Mouse (Mus musculus): ENCODE data around the gene Dip2c. TPM values are rescaled to one million over a fixed set of nuclear protein-coding genes. Genes with fewer than 3 reads are reported as not detected.

The Dip2c gene
- total RNA-seq, 2 experiments from 2014 or later = 12.4 to 13.5 TPM

DNA sequence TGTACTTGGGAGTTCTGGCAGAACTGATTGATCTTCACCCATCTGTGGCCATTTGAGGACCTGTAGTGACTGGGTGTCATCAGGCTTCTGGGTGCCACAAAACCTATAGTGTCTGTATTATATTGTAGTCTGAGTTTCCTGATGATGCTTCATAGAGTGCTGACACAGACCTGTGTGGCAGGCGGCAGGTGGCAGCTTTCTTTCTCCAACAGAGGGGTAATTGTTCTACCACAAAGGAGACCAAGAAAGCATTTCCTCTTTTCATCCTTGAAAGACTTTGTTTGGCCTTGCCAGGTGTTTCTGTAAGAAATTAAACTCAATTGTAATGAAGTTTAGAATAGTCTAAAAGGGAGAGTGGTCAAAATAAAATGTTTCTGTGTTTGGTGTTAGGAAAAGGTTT lies 129.1 kb downstream of the Dip2c start:
- DNase-seq = no peak
- intact Hi-C loops (cut with DNase I; ENCODE audit: low total_unique reads) = no loop called here

DNA sequence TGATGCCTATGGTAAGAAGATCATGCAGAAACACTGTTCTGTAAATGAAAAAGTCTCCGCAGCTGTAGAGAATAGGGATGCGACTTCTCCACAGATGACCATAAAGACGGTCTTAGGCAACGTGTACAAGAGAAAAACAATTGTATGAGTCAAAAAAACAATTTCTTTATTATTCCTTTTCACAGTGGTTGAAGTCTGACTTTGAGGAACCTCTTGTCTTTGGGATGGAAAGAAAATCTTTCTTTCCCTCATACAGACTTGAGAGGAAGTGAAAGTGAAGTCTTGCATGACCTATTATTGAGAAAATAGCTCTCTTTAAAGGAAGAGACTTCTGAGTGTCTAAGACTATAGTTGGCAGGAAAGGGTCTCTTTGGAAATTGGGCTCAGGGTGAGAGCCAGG lies 132.7 kb downstream of the Dip2c start:
- intact Hi-C loops (cut with DNase I; ENCODE audit: low total_unique reads) = no loop called here
- DNase-seq = no peak

DNA sequence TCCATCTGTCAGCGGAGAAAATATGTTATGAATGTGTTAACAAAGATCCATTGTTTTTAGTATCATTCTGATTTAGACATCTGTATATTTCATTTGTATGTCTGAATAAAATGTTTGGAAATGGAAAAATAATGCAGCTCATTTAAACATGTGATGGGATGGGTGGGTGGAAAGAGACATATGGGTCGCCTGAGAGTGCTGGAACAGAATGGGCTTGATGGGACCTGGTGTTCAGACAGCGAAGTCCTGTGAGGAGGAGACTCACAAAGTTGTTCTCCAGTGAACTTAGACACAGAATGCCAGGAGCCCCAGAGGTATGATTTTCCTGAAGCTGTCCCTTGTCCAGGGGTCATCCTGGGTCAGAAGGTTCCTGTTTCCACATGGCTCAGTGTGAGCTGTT lies 142.1 kb downstream of the Dip2c start:
- intact Hi-C loops (cut with DNase I; ENCODE audit: low total_unique reads) = no loop called here
- DNase-seq = no peak

DNA sequence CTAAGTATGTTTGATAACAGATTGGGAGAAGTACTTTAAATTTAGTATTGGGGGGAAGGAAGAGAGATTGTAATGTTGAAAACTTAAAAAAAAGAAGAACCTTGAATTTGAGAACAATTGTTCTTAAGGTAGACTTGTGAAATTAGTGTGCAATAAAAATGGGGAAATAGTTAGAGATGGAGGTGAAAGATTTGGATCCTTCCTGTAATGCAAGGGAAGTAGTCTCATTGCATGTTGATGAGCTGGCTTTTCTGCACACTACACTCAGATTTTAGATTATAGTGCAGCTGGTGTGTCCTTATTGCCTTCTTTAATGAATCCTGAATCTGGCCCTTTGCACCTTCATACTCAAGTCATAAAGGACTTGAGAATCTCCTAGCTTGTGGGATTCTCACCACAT lies 142.9 kb downstream of the Dip2c start:
- intact Hi-C loops (cut with DNase I; ENCODE audit: low total_unique reads) = no loop called here
- no peak for DNase-seq

DNA sequence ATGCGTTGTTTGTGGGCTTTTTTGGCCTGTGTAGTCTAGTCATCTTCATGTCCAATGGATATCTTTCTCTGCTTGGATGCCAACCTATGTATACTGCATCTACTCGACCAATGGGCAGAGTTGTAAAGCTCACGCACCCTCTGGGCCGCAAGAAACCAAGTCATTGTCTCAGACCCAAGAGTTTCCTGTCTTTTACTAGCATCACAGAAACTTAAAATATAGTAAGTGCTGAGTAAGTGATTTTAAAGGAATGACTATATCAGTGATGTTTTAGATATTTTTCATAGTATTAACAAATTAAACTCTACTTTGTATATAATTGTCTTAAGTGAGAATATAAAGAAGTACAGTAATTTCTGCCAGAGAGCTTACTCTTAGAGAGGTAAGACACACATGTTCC lies 145.6 kb downstream of the Dip2c start:
- no peak for DNase-seq
- intact Hi-C loops (cut with DNase I; ENCODE audit: low total_unique reads) = no loop called here

DNA sequence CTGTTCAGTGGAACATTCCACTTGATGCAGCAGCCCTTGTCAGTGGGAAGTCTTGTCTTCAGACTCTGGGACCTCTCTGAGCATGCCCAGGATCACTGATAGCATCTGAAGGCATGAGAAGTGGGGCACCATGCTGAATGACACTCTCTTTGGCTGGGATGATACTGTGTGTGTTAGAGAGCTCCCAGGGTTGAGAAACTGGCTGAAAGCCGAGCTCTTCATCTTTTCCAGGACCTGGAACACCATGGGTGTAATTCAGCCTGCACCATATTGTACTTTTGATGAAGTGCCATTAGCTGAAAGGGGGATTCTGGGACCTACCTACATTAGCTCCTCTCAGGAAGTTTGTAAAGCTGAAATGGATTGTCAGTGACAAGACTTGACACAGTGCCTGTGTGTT lies 146.5 kb downstream of the Dip2c start:
- no peak for DNase-seq
- intact Hi-C loops (cut with DNase I; ENCODE audit: low total_unique reads) = no loop called here

DNA sequence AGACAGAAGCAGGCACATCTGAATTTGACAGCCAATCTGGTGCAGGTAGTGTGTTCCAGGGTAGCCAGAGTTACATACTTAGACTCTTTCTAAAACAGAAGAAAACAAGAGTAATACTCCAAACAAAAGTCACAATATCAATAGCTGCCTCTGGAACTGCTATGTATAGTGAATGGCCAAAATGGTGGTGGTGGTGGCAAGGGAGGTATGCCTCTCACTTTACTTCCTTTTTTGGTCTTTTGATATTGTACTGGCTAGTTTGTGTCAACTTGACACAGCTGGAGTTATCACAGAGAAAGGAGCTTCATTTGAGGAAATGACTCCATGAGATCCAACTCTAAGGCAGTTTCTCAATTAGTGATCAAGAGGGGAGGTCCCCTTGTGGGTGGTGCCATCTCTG lies 148.1 kb downstream of the Dip2c start:
- intact Hi-C loops (cut with DNase I; ENCODE audit: low total_unique reads) = no loop called here

DNA sequence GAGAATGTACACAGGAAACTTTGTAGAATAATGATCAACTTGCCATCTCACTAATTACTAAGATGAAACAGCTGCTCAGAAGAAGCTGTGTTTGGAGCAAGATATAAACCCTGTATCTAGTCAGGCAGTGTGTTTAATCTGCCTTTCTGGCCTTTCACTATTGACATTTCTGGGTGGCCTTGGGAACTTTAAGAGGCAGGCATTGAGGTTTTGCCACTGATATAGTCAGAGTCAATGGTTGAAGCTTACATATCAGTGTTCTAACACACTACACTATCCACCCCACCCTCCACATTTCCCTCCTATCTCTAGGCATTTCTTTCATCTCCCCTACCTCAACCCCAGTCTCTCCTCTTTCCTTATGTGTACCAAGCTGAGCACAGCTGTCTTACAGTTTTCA lies 149.9 kb downstream of the Dip2c start:
- DNase-seq = no peak
- intact Hi-C loops (cut with DNase I; ENCODE audit: low total_unique reads) = no loop called here

More for the DNA sequence above, 148.1 kb downstream of the Dip2c start:
- DNase-seq = no peak

DNA sequence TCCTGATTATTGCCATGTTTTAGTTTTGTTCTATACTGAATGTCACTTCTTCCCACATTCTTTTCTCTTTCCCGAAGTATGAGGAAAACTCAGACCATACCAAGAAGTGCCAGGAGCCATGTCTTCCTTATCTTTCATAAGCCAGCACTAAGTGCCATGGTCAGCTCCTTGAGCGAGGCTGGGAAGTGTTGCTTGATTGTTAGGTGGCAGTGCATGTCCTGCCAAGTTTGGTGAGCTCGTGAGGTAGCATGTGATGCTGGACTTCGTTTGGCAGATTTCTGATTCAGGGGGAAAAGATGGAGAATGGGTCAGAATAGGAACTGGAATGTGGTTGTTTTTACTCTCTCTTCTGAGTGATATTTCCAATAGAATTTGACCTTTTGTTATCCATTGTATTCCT lies 150.5 kb downstream of the Dip2c start:
- intact Hi-C loops (cut with DNase I; ENCODE audit: low total_unique reads) = no loop called here
- no peak for DNase-seq

DNA sequence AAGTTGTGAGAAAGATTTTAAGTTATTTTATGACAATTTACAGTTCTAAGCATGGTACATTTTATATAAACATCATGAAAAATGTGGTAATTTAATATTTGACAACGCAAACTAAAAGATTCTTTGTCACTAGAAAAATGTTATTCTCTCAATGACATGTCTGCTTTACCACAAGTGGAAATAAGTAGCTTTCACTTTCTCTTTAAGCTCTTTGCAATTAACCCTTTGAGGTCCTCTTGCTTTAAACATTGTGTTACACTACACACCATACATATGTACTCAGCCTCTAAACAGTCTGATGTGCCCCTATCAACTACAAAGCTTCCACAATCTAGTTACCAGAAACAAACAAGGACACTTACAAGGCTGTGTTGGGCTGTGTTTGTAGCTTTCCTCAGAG lies 153.6 kb downstream of the Dip2c start:
- intact Hi-C loops (cut with DNase I; ENCODE audit: low total_unique reads) = no loop called here

DNA sequence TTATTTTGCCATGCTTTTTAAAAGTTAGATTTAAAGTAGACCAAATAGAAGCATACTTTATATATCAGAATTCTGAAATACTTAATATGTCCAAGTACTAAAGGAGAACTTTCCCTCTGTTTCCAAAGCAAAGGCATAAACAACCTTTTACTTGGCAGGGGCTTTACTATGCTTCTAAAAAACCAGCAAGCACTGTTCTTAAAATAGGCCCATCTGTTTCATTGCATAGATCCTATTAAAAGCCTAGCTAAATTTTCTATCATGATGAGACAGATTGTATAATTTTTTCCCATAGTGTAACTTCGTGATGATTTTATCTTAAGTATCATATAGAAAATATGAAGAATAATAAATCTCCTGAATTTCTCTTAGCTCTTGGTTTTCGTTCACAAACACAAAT lies 154.4 kb downstream of the Dip2c start:
- intact Hi-C loops (cut with DNase I; ENCODE audit: low total_unique reads) = no loop called here
- no peak for DNase-seq

More for the DNA sequence above, 153.6 kb downstream of the Dip2c start:
- DNase-seq = no peak

DNA sequence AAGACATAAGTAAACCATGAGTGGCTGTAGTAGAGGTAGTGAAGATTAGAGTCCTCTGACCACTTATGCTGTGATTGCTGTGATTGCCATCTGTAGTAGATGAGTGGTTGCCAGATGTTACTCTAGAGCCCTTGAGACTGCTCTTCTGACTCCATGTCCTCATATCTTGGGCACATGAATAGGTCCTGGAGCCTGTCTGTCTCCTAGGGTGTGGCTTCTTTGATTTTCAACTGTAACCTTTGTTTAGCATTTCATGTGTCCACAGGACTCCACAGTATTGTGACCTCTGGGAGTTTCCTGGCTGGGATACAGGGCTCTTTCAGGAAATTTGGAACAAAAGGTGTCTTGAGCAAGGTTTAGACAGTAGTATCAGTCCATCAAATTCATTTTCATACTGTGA lies 155.1 kb downstream of the Dip2c start:
- intact Hi-C loops (cut with DNase I; ENCODE audit: low total_unique reads) = no loop called here
- DNase-seq = no peak

DNA sequence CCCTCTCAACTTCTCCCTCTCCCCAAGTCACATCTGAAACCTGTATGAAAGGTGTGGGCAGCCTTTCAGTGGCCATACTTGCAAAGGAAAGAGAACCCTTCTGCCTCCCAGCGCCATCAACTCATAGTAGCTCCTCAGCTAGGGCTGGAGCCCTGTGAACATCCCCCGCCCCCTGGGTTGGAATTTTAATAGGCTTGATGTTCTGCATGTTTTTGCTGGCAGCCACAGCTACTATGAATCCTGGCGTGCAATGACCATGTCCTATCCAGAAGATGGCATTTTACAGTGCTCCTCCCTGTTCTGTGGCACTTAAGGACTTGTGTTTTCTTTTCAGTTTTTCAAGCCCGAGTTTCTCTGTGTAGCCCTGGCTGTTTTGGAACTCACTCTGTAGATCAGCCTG lies 166.7 kb downstream of the Dip2c start:
- no peak for DNase-seq
- intact Hi-C loops (cut with DNase I; ENCODE audit: low total_unique reads) = no loop called here

DNA sequence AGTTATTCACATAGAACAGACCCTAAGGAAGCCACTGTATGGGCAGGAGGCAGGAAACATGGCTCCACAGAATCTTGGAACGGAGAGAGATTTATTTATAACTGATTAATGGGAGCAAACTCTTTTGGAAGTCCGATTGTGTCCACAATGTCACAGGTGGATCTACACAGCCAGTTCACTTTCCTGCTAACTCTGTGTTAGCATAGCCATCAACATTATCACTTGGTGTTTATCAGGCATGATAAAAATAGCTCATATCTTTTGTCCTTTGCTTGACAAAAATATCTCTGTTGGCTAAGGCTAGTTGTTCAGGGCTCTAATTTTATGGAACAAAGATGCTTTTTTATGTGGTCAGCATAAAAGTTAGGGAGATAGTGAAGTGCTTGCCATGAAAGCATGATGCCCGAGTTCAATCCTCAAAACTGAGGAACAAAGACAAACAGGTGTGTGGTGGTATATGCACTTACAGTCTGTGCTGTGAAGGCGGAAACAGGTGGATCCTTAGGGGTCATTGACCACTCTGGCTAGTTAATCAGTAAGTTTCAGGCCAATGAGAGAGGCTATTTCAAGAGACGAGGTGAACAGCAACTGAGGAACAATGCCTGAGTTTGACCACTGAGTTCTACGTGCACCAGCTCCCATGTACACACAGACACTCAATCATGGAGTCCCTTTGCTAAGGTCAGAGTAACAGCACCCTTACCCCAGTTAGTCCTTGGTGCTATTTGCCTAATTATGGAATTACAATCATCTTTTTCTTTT lies 169.4 kb downstream of the Dip2c start:
- intact Hi-C loops (cut with DNase I; ENCODE audit: low total_unique reads) = no loop called here
- DNase-seq = no peak

DNA sequence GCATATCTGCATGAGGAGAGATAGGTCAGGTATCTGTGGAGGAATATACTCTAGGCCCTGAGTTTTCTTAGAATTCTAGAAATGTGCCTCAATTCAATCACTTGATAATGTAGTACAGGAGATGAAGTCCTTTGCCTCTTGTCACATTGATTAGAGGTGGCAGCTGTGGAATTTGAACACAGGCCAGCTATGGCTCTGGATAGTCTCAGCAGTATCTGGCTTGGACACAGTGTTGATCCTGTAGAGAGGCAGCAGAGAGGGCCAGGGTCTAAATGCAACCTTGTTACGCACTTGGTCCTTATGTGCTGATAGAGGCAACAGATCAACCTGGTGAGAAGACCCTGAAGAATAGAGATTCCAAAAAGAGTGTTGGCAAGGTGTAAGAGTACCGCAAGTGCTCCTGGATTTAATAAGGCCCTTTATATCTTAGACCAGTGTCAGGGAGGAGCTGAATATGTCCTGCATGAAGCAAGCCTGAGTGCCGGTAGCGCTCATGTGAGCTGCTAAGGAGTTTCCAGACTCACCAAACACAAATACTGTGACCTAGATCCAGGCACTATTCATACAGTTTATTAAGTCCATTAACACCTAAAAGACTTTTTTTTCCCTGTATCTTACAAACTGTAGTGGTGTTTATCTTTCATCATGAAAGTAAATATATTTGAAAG lies 170.3 kb downstream of the Dip2c start:
- intact Hi-C loops (cut with DNase I; ENCODE audit: low total_unique reads) = no loop called here
- DNase-seq = peak; percentile 48

DNA sequence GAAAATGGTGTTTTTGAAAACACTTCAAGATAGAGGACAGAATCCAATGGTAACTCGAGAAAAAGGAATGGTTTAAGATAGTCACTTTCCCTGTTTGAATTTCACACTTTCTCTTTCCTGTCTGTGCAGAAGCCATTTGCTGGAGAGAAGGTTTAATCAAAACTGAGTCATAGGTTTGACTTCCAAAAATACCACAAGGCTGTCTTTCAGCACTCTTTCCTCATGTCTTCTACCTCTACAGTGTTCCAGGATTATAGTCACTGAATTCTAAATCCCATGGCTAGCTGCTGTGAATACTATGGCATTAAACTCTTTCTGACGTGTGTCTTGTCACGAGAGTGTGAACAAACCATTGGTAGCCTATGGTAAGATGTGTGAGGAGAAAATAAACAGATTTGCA lies 173.9 kb downstream of the Dip2c start:
- DNase-seq = no peak
- intact Hi-C loops (cut with DNase I; ENCODE audit: low total_unique reads) = no loop called here

DNA sequence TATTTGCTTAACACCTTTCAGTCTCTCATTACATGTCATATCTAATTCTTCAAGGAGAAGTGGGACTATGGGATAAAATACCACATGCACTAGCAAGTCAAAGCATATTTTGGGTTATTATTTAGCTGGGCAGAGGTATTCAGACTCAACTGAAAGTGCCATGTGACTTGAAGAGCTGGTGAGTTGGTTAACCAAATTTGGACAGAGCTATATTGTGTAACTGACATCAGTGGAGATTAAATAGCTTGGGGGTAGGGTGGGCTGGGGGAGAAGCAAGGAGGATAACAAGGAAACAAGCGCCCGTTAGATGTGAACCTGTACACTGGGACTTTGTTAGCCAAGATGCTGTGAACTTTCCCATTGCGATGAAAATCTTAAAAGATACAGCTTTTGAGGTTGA lies 175.6 kb downstream of the Dip2c start:
- intact Hi-C loops (cut with DNase I; ENCODE audit: low total_unique reads) = no loop called here
- DNase-seq = no peak

DNA sequence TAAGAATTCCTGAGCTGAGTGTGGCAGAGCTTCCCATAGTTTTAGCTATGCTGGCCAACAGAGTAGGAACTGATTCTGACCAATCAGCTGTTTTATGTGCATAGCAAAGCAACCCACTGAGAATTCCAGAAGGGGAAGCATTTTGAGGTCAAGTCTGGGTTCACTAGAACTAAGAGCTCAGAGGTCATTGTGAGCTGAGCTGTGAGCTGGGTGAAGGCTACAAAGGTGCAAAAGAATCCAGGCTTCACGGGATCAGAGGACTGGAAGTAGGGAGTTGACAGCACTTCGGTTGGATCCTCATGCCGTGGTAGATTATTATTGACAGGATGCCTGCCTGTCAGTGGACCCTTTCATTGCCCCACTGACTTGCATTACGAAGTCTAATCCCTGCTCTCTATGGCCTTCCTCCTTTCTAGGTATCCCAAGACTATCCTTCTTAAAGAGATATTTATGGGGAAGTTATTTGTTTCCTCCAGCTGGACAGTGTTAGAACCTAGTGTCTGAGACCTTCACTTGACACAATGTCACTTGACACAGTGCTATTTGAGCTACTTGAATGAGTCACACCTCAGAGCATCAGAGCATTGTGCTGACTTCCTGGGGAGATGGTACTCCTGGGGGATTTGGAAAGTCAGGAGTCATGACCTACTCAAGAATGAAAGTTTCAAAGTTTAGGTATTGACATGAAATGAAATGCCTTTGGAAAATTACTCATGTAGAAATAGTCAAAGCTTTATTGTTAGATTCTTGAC lies 178.3 kb downstream of the Dip2c start:
- intact Hi-C loops (cut with DNase I; ENCODE audit: low total_unique reads) = no loop called here
- no peak for DNase-seq

DNA sequence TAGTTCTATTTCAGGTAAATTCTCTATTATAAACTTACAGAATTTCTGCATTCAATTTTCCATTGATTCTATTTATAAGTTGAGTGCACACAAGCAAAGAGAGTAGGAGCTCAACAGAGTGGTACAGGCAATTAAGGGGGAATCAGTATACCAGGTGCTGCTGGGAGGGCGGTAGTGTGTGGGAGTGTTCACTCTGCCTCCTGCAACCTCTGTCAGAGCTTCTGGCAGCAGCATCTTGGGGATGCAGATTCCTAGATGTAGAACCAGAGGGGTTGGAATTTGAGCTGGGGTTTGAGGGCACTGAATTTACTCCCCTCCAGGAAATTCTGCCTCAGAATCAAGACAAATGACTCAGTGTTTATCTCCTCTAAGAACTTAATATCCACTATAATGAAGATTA lies 179.7 kb downstream of the Dip2c start:
- no peak for DNase-seq
- intact Hi-C loops (cut with DNase I; ENCODE audit: low total_unique reads) = no loop called here

DNA sequence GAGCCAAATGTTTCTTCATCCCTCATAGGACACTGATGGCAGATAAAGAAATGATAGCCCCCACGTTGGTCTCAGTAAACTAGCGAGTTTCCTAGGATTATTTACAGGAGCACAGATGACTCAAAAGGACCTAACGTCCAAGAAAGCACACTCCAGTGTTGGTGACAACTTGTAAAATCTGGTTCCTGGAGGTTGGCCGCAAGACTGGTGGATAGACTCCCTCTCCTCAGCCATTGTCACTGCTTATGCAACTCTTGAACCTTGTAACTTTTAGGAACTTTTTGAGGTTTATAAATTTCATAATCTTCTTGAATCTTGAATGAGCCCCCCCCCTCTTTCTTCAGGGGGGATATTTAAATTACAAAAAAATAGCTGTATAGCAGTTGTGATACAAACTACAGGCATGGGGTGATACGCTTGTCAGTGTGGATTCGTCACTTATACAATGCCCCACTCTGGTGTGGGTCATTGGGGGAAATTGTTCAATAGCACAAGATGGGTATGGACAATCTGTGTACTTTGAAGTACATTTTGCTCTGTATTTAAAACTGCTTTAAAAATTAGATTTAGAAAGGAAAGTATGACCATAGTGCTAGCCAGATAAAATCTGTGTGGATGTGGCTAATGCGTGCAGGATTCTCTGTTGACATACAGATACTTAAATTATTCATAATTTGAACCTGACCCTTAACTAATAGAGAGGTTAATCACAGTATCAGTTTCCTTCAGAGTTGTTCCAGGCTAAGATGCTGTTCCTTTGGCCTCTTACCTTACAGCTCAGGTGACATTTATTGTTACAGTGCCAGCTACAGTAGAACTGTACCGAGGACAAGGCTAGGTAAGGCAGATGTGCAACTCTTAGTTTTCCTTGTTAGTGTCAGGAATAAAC lies 181.3 kb downstream of the Dip2c start:
- no peak for DNase-seq
- intact Hi-C loops (cut with DNase I; ENCODE audit: low total_unique reads) = no loop called here

All from gastrocnemius, postnatal 14 days (tissue).